Mouse (Mus musculus): ENCODE measurements at regions not wholly inside any gene's neighbourhood (a gene's known extent, or its start where the extent isn't known, plus 50 kb on each side); places are given as distances from the start of the nearest gene placed in this dataset.

DNA sequence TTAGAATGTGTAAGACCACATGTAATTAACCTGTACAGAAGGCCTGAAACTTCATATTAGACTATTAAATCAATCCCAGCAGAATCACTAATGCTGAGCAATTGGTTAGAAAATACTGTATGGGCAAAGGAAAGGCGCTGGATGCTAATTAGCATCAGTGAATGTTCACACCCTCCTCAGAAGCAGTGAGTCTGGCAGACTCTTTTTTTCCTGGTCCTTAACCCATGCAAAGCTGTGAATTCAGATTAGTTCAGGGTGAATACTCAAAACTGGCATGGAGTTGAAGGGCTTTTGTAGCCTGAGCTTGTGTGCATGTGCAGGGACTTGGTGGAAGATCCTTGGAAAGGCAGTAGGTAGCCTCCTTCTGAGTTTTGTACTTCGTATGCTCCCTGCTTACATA is 179.3 kb downstream of the Slc4a3 start:
- ATAC-seq (ENCODE audit: low read depth) = no peak
- 44% methylated on average over 2 of the region's 2 CpGs for WGBS
- no peaks in the 10 kb centered on the region for H3K4me1 ChIP-seq (ENCODE audit: control insufficient read depth, insufficient read depth, low read length)

DNA sequence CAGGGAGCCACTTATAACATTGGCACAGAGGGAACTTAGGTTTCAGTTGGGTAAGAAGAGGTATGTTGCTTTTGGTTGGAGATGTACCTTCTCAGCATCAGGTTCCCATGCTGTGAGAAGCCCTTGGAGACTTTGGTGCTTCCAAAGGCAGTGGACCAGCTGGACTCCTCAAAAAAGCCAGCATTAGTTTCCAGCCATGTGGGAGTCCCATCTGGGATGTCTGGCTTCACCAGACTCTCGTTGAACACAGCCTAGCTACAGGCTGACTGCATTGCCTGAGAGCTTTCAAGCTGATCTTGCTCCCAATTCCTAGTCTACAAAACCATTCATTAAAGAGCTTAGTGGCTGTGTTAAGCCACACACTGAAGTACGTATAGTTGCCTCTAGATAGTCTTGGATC is 182.8 kb downstream of the Slc4a3 start:
- WGBS = 71% methylated on average over 2 of the region's 2 CpGs
- no peak overlapping the region for H3K4me3 ChIP-seq (ENCODE audit: low read depth, low read length)
- H3K4me1 ChIP-seq (ENCODE audit: control insufficient read depth, insufficient read depth, low read length) = no peaks in the 10 kb centered on the region
- no peaks in the 10 kb centered on the region for H3K27me3 ChIP-seq (ENCODE audit: control insufficient read depth, insufficient read depth, low read length)
- no peak overlapping the region for H3K9ac ChIP-seq (replicated peaks; ENCODE audit: low read depth, low read length)
- no peak overlapping the region for H3K4me2 ChIP-seq (ENCODE audit: low read depth, low read length)
- no peaks in the 10 kb centered on the region for H3K36me3 ChIP-seq (ENCODE audit: control insufficient read depth, insufficient read depth, low read length)
- ATAC-seq (ENCODE audit: low read depth) = no peak
- H3K27ac ChIP-seq (ENCODE audit: low read depth, low read length) = no peak overlapping the region
- no peaks in the 10 kb centered on the region for H3K9me3 ChIP-seq (ENCODE audit: control insufficient read depth, low read length)

More for the DNA sequence above, 179.3 kb downstream of the Slc4a3 start:
- no peak overlapping the region for H3K27ac ChIP-seq (ENCODE audit: low read depth, low read length)
- H3K4me3 ChIP-seq (ENCODE audit: low read depth, low read length) = no peak overlapping the region
- no peak overlapping the region for H3K9ac ChIP-seq (replicated peaks; ENCODE audit: low read depth, low read length)
- no peak overlapping the region for H3K4me2 ChIP-seq (ENCODE audit: low read depth, low read length)
- H3K36me3 ChIP-seq (ENCODE audit: control insufficient read depth, insufficient read depth, low read length) = no peaks in the 10 kb centered on the region
- H3K9me3 ChIP-seq (ENCODE audit: control insufficient read depth, low read length) = no peaks in the 10 kb centered on the region
- H3K27me3 ChIP-seq (ENCODE audit: control insufficient read depth, insufficient read depth, low read length) = no peaks in the 10 kb centered on the region

DNA sequence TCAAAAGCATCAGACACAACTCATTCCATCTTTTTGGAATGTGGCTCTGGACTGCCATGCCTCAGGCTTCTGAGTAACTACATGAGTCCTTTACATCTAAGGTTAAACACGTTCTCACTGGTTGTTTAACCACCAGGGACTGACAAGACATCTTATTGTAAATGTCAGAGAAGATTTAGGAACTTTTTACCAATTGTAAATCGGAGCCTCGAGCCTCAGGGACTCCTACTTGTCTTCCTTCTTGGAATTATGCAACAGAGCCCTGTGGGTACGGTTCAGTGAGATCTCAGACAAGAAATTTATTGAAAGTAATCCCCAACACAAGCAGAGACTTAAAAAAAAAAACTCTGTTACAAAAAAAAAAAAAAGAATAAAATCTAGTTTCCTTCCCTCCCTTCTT is 187.7 kb downstream of the Slc4a3 start:
- 26% methylated on average over 4 of the region's 4 CpGs for WGBS
- Histone ChIP-seq H3K9me3 (ENCODE audit: control insufficient read depth, low read length) (no peaks in the 10 kb centered on the region), H3K4me2 (ENCODE audit: low read depth, low read length) (no peak overlapping the region), H3K9ac (replicated peaks; ENCODE audit: low read depth, low read length) (no peak overlapping the region), H3K27ac (ENCODE audit: low read depth, low read length) (no peak overlapping the region), H3K36me3 (ENCODE audit: control insufficient read depth, insufficient read depth, low read length) (no peaks in the 10 kb centered on the region), H3K4me3 (ENCODE audit: low read depth, low read length) (no peak overlapping the region), H3K4me1 (ENCODE audit: control insufficient read depth, insufficient read depth, low read length) (no peaks in the 10 kb centered on the region), H3K27me3 (ENCODE audit: control insufficient read depth, insufficient read depth, low read length) (no peaks in the 10 kb centered on the region)
- ATAC-seq (ENCODE audit: low read depth) = no peak

DNA sequence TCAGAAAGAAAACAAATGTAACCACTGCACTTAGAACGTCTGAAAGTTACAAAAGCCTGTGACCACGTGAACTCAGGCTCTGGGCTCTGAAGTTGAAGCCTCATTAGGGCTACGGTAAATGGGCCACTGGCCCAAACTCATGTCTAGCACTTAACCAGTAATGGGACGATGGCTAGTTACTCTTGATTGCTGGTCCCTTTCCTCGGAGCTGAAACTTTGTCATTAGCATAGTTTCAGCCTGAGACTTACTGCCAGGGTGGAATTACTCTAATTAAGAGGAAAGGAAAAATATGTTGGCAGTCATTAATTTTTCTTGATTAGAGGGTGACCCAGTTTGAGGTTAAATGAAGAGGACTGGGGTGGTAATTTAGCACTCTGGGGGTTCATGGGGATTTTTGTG is 192.6 kb downstream of the Slc4a3 start:
- Histone ChIP-seq H3K4me3 (ENCODE audit: low read depth, low read length) (no peak overlapping the region), H3K4me2 (ENCODE audit: low read depth, low read length) (no peak overlapping the region), H3K36me3 (ENCODE audit: control insufficient read depth, insufficient read depth, low read length) (no peaks in the 10 kb centered on the region), H3K9me3 (ENCODE audit: control insufficient read depth, low read length) (no peaks in the 10 kb centered on the region), H3K4me1 (ENCODE audit: control insufficient read depth, insufficient read depth, low read length) (no peaks in the 10 kb centered on the region), H3K27ac (ENCODE audit: low read depth, low read length) (no peak overlapping the region), H3K9ac (replicated peaks; ENCODE audit: low read depth, low read length) (no peak overlapping the region), H3K27me3 (ENCODE audit: control insufficient read depth, insufficient read depth, low read length) (no peaks in the 10 kb centered on the region)
- no peak for ATAC-seq (ENCODE audit: low read depth)
- WGBS = 57% methylated on average over 5 of the region's 5 CpGs

DNA sequence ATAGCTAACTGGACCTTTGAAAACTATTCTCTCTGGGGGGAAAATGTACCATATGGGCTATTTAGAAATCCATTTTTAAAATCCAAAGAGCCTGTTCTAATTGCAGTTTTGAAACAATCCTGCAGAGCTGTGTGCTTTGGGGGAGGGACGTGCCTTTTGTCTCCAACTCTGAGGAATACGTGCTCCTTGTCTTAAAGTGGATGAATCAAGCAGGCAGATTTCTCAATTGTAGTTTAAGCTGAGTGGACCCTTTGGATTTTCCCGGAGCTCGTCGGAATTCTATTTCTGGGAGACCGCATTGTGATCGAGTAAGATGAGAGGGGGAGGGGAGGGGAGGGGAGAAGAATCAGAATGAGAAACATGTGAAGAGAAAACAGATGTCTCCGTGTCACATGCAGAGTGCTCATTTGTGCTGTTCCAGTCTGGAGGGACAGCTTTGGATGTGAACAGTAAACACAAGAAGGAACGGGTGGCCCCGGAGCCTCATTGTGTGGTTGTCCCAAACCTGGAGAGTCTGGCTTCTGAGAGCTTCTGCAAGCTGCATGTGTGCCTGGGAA is 203.7 kb downstream of the Slc4a3 start:
- no peaks in the 10 kb centered on the region for H3K4me1 ChIP-seq (ENCODE audit: control insufficient read depth, insufficient read depth, low read length)
- no peaks in the 10 kb centered on the region for H3K9me3 ChIP-seq (ENCODE audit: control insufficient read depth, low read length)
- H3K4me3 ChIP-seq (ENCODE audit: low read depth, low read length) = no peak overlapping the region
- WGBS = 63% methylated on average over 10 of the region's 10 CpGs
- no peak for ATAC-seq (ENCODE audit: low read depth)
- no peak overlapping the region for H3K9ac ChIP-seq (replicated peaks; ENCODE audit: low read depth, low read length)
- H3K4me2 ChIP-seq (ENCODE audit: low read depth, low read length) = no peak overlapping the region
- no peaks in the 10 kb centered on the region for H3K36me3 ChIP-seq (ENCODE audit: control insufficient read depth, insufficient read depth, low read length)
- no peak overlapping the region for H3K27ac ChIP-seq (ENCODE audit: low read depth, low read length)
- H3K27me3 ChIP-seq (ENCODE audit: control insufficient read depth, insufficient read depth, low read length) = no peaks in the 10 kb centered on the region

DNA sequence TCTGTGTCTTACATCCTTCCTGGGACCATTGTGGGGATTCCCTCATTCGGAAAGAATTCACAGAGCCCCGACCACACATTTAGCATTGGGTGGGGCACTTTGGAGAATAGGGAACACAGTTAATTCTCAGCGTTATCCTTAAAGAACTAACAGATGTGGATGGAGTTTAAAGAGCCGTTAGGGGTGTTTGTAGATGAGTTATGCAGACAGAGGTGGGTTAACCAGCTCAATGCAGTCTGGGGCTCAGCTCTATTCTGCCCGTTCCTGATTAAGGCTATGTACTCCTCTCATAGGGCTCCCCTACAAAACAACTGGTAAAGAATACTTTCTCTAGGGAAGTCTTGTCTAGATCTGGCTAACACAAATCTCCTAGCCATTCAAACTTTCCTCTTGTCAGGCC is 226.1 kb downstream of the Slc4a3 start:
- ATAC-seq (ENCODE audit: low read depth) = no peak
- no peaks in the 10 kb centered on the region for H3K9me3 ChIP-seq (ENCODE audit: control insufficient read depth, low read length)
- 57% methylated on average over 5 of the region's 5 CpGs for WGBS
- no peak overlapping the region for H3K9ac ChIP-seq (replicated peaks; ENCODE audit: low read depth, low read length)
- no peaks in the 10 kb centered on the region for H3K4me1 ChIP-seq (ENCODE audit: control insufficient read depth, insufficient read depth, low read length)
- H3K27ac ChIP-seq (ENCODE audit: low read depth, low read length) = no peak overlapping the region
- no peaks in the 10 kb centered on the region for H3K36me3 ChIP-seq (ENCODE audit: control insufficient read depth, insufficient read depth, low read length)
- H3K27me3 ChIP-seq (ENCODE audit: control insufficient read depth, insufficient read depth, low read length) = no peaks in the 10 kb centered on the region
- H3K4me3 ChIP-seq (ENCODE audit: low read depth, low read length) = no peak overlapping the region
- H3K4me2 ChIP-seq (ENCODE audit: low read depth, low read length) = no peak overlapping the region

DNA sequence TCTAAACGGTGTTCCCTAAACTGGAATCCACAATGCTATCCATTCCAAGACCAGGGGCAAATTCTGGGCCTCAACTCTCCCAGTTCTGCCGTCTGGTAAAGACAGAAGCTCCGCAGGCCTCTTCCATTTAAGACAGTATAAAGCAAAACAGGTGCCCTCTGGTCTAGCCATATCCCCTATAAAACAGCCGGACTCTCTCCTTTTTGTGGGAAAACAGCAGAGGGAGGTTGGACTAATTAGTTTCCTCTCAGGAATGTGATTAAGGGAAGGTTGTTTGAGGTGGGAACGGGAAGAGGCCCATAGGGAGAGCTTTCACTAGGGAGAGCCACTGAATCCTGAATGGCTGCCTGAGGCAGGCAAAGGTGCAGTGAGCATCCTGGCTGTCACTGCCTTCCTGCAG is 226.9 kb downstream of the Slc4a3 start:
- Histone ChIP-seq H3K4me3 (ENCODE audit: low read depth, low read length) (no peak overlapping the region), H3K9me3 (ENCODE audit: control insufficient read depth, low read length) (no peaks in the 10 kb centered on the region), H3K27me3 (ENCODE audit: control insufficient read depth, insufficient read depth, low read length) (no peaks in the 10 kb centered on the region), H3K27ac (ENCODE audit: low read depth, low read length) (no peak overlapping the region), H3K4me1 (ENCODE audit: control insufficient read depth, insufficient read depth, low read length) (no peaks in the 10 kb centered on the region), H3K4me2 (ENCODE audit: low read depth, low read length) (no peak overlapping the region), H3K9ac (replicated peaks; ENCODE audit: low read depth, low read length) (no peak overlapping the region), H3K36me3 (ENCODE audit: control insufficient read depth, insufficient read depth, low read length) (no peaks in the 10 kb centered on the region)
- no peak for ATAC-seq (ENCODE audit: low read depth)
- WGBS = 23% methylated on average over 5 of the region's 5 CpGs

DNA sequence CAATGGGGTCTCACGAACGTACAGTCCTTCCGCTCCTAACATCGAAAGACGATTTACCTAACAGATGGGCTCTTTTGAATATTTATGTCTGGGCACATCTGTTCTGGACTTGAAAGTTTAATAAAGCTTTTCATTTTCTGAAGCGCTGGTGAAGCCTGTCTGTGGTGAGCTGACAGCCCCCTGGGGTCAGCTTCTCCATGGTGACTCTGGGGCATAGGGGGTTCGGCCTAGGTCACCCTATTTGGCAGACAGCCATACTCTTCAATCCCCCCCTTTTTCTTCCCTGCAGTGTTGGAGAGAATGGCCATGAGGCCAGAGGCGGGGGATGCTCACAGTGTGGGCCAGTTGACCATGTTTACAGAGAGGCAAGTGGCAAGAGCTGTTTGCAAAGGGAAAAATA is 232.8 kb downstream of the Slc4a3 start:
- no peak overlapping the region for H3K27ac ChIP-seq (ENCODE audit: low read depth, low read length)

DNA sequence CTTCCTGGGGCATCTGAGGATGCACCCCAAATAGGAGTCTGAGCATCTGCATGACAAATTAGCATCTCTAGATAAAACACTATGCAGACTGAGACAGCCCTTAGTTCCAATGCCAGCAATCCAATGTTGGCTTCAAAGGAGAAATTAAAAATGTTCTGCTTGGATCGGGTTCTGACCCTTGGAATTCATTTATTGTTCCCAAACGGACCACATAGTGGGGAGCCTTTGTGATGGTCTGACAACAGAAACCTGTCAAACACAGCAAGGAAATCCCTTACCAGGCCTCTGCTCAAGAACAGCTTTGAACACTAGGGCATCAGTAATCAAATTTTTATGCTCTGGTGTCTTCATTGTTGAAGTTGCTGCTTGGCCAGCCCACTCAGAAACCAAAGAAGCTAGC is 237.1 kb downstream of the Slc4a3 start:
- Histone ChIP-seq H3K4me2 (ENCODE audit: low read depth, low read length) (no peak overlapping the region), H3K4me1 (ENCODE audit: control insufficient read depth, insufficient read depth, low read length) (no peaks in the 10 kb centered on the region), H3K9me3 (ENCODE audit: control insufficient read depth, low read length) (no peaks in the 10 kb centered on the region), H3K9ac (replicated peaks; ENCODE audit: low read depth, low read length) (no peak overlapping the region), H3K36me3 (ENCODE audit: control insufficient read depth, insufficient read depth, low read length) (no peaks in the 10 kb centered on the region), H3K4me3 (ENCODE audit: low read depth, low read length) (no peak overlapping the region), H3K27ac (ENCODE audit: low read depth, low read length) (no peak overlapping the region), H3K27me3 (ENCODE audit: control insufficient read depth, insufficient read depth, low read length) (no peaks in the 10 kb centered on the region)
- WGBS = 57% methylated on average over 2 of the region's 2 CpGs
- no peak for ATAC-seq (ENCODE audit: low read depth)

More for the DNA sequence above, 232.8 kb downstream of the Slc4a3 start:
- Histone ChIP-seq H3K4me1 (ENCODE audit: control insufficient read depth, insufficient read depth, low read length) (no peaks in the 10 kb centered on the region), H3K9me3 (ENCODE audit: control insufficient read depth, low read length) (no peaks in the 10 kb centered on the region), H3K27me3 (ENCODE audit: control insufficient read depth, insufficient read depth, low read length) (no peaks in the 10 kb centered on the region), H3K4me3 (ENCODE audit: low read depth, low read length) (no peak overlapping the region), H3K36me3 (ENCODE audit: control insufficient read depth, insufficient read depth, low read length) (no peaks in the 10 kb centered on the region), H3K4me2 (ENCODE audit: low read depth, low read length) (no peak overlapping the region), H3K9ac (replicated peaks; ENCODE audit: low read depth, low read length) (no peak overlapping the region)
- no peak for ATAC-seq (ENCODE audit: low read depth)
- 31% methylated on average over 8 of the region's 8 CpGs for WGBS
